Mouse (Mus musculus): ENCODE measurements at regions not wholly inside any gene's neighbourhood (a gene's known extent, or its start where the extent isn't known, plus 50 kb on each side); places are given as distances from the start of the nearest gene placed in this dataset.
A peak's percentile ranks its signal among the peaks of the same experiment; 100 is the strongest.

DNA sequence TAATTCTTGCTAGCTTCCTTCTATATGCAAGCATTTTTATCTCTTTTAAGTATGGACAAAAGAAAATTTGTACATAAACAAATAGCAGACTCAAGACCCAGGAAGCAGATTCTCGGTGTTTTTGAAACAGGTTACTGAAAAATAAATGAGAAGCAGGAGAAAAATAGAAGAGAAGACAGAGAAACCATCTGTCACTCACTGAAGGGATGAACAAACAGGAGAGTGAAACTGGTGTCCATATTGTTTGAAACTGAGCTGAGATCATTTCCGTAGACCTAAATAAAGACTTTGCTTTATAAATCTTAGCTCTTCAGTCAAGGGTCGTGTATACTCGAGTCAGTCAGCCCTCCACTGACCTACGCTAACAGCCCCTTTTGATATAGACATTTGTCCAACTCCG, 251.4 kb downstream of the Ptprc start:
- H3K4me2 ChIP-seq (replicated peaks) = no peak overlapping the region
- ATAC-seq (replicated peaks) = no peak
- H3K36me3 ChIP-seq = peaks cover 5% of the 10 kb centered on the region; the same call in 1 of the 2 replicates
- H3K4me1 ChIP-seq = peaks cover 57% of the 10 kb centered on the region
- no peaks in the 10 kb centered on the region for H3K9me3 ChIP-seq
- no peaks in the 10 kb centered on the region for H3K27me3 ChIP-seq
- no peak overlapping the region for H3K9ac ChIP-seq (replicated peaks)
- no peak overlapping the region for H3K4me3 ChIP-seq
- no peak overlapping the region; the same call in 1 of the 2 replicates for H3K27ac ChIP-seq (replicated peaks)
- WGBS = 84% methylated on average over 6 of the region's 6 CpGs

DNA sequence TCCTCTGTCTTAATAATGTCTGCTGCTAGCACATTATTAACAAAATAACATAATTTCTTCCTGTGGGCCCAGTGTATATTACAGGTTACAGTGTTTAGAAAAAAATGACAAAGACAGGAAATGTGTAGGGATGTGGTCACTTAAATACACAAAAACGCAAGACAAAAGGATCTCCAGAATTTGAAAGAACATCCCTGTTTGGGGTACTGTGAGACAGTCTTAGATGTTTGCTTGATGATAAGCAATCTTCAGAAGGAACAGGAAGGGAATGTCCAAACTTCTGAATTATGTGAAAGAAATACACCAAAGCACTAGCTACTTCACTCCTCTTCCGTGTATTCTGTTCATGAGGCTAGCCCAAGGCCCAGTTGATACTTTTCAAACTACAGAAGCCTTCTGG, 251.8 kb downstream of the Ptprc start:
- no peak overlapping the region for H3K4me2 ChIP-seq (replicated peaks)
- WGBS = 91% methylated on average over 2 of the region's 2 CpGs
- H3K4me1 ChIP-seq = peaks cover 53% of the 10 kb centered on the region
- no peaks in the 10 kb centered on the region for H3K9me3 ChIP-seq
- H3K36me3 ChIP-seq = peaks cover 5% of the 10 kb centered on the region; the same call in 1 of the 2 replicates
- no peak overlapping the region for H3K4me3 ChIP-seq
- H3K9ac ChIP-seq (replicated peaks) = no peak overlapping the region
- no peak for ATAC-seq (replicated peaks)
- H3K27me3 ChIP-seq = no peaks in the 10 kb centered on the region
- no peak overlapping the region; the same call in 1 of the 2 replicates for H3K27ac ChIP-seq (replicated peaks)

DNA sequence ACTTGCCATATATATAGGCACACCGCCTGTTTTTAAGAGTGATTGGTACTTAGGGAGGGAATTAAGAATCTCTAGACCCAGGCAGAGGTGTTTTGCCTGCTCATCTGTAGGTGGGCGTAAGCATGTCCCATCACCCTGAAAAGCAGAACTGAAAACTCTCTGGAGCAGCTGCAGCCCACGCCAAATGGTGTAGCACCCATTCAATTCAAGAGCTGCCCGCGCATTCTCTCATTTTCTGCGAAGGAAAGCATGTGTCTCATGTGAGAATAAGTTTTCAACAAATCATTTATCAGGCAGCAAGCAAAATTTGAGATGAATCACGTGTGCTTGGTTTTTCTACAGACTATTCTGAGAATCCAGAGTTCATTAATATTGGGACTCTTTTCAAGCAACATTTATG, 252.7 kb downstream of the Ptprc start:
- ATAC-seq (replicated peaks) = no peak
- Histone ChIP-seq H3K9ac (replicated peaks) (no peak overlapping the region), H3K9me3 (no peaks in the 10 kb centered on the region), H3K4me3 (no peak overlapping the region), H3K27ac (replicated peaks) (peak overlapping the region; percentile 64), H3K4me2 (replicated peaks) (no peak overlapping the region), H3K27me3 (no peaks in the 10 kb centered on the region), H3K4me1 (peaks cover 43% of the 10 kb centered on the region), H3K36me3 (peaks cover 6% of the 10 kb centered on the region)
- WGBS = 83% methylated on average over 7 of the region's 7 CpGs

DNA sequence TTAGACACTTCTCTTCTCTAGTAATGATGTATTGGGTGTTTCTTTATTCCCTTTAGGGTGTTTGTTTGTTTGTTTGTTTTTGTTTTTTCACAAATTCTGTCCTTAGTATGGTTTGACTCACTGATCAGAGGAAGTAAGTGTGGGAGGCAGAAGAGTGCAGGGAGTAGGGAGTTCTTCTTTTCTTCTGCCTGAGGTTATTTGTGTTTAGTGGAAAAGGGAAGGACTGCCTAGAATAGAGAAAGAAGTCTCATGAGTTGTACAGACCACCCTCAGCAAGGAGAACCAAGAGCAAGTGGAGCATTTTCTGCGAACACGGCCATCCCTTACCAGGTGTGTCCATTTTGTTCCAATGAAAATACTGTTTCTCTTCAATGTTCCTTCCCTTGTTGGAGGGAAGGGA, 253.9 kb downstream of the Ptprc start:
- Histone ChIP-seq H3K4me1 (peaks cover 32% of the 10 kb centered on the region), H3K9ac (replicated peaks) (no peak overlapping the region), H3K27ac (replicated peaks) (peak overlapping the region; percentile 2), H3K4me2 (replicated peaks) (no peak overlapping the region), H3K9me3 (no peaks in the 10 kb centered on the region), H3K36me3 (peaks cover 10% of the 10 kb centered on the region), H3K4me3 (no peak overlapping the region), H3K27me3 (no peaks in the 10 kb centered on the region)
- ATAC-seq (replicated peaks) = no peak
- 90% methylated on average over 2 of the region's 2 CpGs for WGBS

DNA sequence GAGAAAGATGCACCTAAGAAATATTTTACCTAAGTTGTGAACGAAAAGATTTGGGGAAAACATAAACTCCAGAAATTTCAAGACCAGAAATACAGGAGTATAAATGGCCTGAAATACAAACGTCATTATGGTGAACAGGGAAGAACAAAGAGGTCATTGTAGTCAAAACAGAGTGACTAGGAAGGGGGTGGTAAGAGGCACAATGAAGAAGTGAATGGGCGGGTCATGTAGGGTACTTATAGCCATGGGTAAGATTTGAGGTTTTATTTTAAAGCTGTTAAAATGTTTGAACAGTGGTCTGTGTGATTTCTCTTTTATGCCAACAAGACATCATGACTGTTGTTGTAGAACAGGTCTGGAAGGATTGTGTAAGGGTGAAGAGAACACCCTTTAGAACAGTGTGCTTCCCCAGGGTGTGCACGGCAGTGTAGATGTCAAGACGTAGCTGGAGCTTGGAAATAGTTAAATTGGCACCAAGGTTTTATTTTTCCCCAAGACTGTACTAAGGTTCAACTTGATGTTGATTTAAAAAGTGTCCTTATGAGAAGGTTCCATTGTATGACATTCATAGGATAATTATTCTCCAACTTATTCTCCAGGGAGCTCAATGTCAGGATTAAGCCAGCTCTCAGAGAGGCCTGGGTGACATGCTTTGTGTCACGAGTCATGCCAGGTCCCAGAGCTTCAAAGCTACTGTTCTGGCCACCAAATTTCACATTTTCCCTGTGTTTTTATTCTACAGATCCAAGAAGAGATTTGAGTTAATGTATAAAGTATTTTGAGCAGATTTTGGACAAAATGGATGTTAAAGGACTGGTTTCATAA, 255.6 kb downstream of the Ptprc start:
- Histone ChIP-seq H3K27ac (replicated peaks) (peak overlapping the region; percentile 43; the same call in 1 of the 2 replicates), H3K9ac (replicated peaks) (no peak overlapping the region), H3K9me3 (no peaks in the 10 kb centered on the region), H3K4me3 (no peak overlapping the region), H3K4me2 (replicated peaks) (no peak overlapping the region), H3K36me3 (peaks cover 12% of the 10 kb centered on the region), H3K4me1 (peaks cover 26% of the 10 kb centered on the region), H3K27me3 (no peaks in the 10 kb centered on the region)
- no peak for ATAC-seq (replicated peaks)
- WGBS = 38% methylated on average over 6 of the region's 6 CpGs

DNA sequence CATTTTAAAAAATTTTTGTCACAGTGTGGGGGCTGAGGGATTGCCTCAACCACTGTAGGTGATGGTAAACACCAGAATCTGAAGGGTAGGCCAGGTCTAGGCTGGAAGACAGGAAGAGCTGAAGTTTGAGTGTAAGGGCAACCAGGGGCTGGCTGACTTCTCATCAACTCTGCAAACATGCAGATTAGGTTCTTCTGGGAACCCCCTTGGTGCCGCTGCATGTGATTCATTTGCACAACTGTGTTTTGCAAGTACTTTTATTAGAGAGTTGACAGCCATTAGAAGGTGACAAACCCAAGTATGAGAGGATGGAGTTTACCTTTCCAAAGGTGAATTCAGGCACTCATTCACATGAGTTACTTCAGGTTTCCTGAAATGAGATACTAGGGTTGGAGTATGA, 258.1 kb downstream of the Ptprc start:
- Histone ChIP-seq H3K4me3 (no peak overlapping the region), H3K27ac (replicated peaks) (no peak overlapping the region), H3K36me3 (peaks cover 7% of the 10 kb centered on the region), H3K4me2 (replicated peaks) (no peak overlapping the region), H3K9ac (replicated peaks) (no peak overlapping the region), H3K4me1 (peaks cover 37% of the 10 kb centered on the region), H3K27me3 (no peaks in the 10 kb centered on the region), H3K9me3 (no peaks in the 10 kb centered on the region)
- ATAC-seq (replicated peaks) = no peak
- 76% methylated on average over 1 of the region's 1 CpGs for WGBS

DNA sequence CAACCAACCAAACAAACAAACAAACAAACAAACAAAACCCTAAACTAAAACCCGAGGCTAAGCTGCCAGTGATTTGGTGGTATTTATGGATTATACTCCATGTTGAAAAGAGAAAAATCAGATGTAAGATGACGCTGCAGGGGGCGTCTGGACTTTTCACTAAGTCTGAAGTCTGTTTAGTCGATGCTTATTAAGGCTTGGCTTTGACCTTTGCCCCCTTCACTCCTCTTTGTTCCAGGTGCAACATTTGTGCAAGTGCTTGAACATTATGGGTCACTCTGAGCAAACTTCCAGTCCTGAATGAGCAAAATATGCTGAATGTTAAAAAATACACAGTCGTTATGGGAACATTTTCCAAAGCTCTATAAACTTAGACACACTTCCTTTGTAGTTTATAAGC, 268.6 kb downstream of the Ptprc start:
- Histone ChIP-seq H3K36me3 (peaks cover 8% of the 10 kb centered on the region), H3K9me3 (no peaks in the 10 kb centered on the region), H3K4me2 (replicated peaks) (peak overlapping the region; percentile 22; the same call in 1 of the 2 replicates), H3K27me3 (no peaks in the 10 kb centered on the region), H3K9ac (replicated peaks) (no peak overlapping the region), H3K4me3 (0 out of 2 replicates have a peak overlapping the region, but pooled peaks have one; percentile 4), H3K27ac (replicated peaks) (peak overlapping the region; percentile 1; the same call in 1 of the 2 replicates), H3K4me1 (peaks cover 63% of the 10 kb centered on the region)
- ATAC-seq (replicated peaks) = no peak
- 23% methylated on average over 5 of the region's 5 CpGs for WGBS

DNA sequence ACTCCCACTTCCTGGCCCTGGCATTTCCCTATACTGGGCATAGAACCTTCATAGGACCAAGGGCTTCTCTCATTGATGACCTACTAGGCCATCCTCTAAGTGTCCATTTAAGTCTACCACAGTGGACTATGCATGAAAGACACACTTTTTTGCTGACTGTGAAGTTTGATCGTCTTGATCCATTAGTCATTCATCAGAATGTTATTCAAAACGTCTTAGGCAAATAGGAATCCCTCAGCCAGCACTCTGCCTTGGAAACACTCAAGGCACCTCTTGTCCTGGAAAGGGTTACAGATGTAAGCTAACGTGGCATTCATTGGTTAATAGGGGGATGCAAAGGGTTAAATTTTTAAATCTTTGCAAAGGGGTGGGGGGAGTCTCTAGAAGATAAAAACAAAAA, 269.0 kb downstream of the Ptprc start:
- WGBS = 15% methylated on average over 3 of the region's 3 CpGs

DNA sequence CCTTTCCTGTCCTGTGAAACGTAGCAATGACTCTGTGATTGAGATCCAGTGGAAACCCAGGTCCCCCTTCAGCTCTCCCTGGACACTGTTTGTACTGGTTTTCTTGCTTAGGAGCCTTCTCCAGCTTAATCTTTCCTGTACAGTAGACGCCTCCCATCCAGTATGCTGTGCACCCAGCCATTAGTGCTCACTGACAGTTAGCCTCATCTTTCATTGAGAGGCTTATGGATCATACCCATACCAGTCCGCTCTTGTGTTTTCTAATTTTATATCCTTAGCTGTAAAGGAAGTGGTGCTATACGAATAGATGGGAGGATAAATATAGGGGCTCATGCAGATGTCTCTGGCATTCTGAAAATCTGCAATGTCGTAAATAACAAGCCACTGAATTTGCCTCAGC, 269.9 kb downstream of the Ptprc start:
- Histone ChIP-seq H3K36me3 (no peaks in the 10 kb centered on the region), H3K27ac (replicated peaks) (peak overlapping the region; percentile 22), H3K4me3 (peak overlapping the region; percentile 5), H3K9me3 (no peaks in the 10 kb centered on the region), H3K4me2 (replicated peaks) (peak overlapping the region; percentile 24), H3K4me1 (peaks cover 63% of the 10 kb centered on the region), H3K9ac (replicated peaks) (0 out of 2 replicates have a peak overlapping the region, but pooled peaks have one; percentile 19), H3K27me3 (no peaks in the 10 kb centered on the region)
- no peak for ATAC-seq (replicated peaks)
- WGBS = 49% methylated on average over 5 of the region's 5 CpGs

More for the DNA sequence above, 269.0 kb downstream of the Ptprc start:
- no peak for ATAC-seq (replicated peaks)
- Histone ChIP-seq H3K4me2 (replicated peaks) (peak overlapping the region; percentile 22), H3K36me3 (peaks cover 4% of the 10 kb centered on the region), H3K9me3 (no peaks in the 10 kb centered on the region), H3K4me3 (0 out of 2 replicates have a peak overlapping the region, but pooled peaks have one; percentile 4), H3K27me3 (no peaks in the 10 kb centered on the region), H3K9ac (replicated peaks) (no peak overlapping the region), H3K4me1 (peaks cover 63% of the 10 kb centered on the region), H3K27ac (replicated peaks) (peak overlapping the region; percentile 1; the same call in 1 of the 2 replicates)

DNA sequence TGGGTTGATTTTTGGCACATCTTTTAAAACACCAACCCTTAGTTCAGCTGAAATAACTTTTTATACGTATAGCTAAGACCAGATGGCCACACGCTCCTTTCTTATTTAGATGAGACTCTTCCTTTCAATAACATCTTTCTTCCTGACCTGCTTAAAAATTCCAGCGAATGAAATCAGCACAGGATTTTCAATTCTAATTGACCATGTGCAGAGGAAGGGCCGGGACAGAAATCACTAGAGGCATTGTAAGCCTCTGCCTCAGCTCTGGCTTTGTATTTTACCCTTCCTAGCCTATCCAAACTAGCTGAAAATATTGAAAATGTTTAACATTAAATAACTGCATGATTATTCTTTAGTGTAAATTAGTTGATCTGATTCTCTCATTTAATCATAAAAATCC, 272.2 kb downstream of the Ptprc start:
- 2% methylated on average over 4 of the region's 4 CpGs for WGBS
- H3K27ac ChIP-seq (replicated peaks) = peak overlapping the region; percentile 65
- peak overlapping the region; percentile 50 for H3K4me2 ChIP-seq (replicated peaks)
- H3K27me3 ChIP-seq = no peaks in the 10 kb centered on the region
- peaks cover 50% of the 10 kb centered on the region for H3K4me1 ChIP-seq
- H3K9me3 ChIP-seq = no peaks in the 10 kb centered on the region
- ATAC-seq (replicated peaks) = no peak
- H3K36me3 ChIP-seq = no peaks in the 10 kb centered on the region
- H3K9ac ChIP-seq (replicated peaks) = peak overlapping the region; percentile 66
- peak overlapping the region; percentile 53 for H3K4me3 ChIP-seq

DNA sequence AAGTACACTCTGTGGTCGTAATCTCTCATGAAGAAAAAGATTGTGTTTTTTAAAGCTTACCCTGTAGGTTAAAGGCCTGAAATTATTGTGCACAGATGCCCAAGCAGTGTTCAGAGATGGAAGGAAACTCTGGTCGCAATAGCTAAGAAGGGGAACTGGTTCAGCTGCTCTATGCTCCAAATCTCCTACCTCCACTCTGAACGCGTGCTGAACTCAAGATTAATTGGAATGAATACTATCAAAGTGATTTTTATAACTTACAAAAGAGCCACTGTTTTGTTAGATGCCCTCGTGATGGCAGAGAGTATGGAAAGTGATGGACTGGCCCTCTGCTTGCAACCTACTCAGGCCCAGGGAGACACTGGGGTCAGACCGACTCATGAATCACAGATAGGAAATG, 272.6 kb downstream of the Ptprc start:
- H3K4me2 ChIP-seq (replicated peaks) = peak overlapping the region; percentile 50
- 14% methylated on average over 6 of the region's 6 CpGs for WGBS
- H3K9me3 ChIP-seq = no peaks in the 10 kb centered on the region
- ATAC-seq (replicated peaks) = no peak
- H3K27me3 ChIP-seq = no peaks in the 10 kb centered on the region
- H3K4me1 ChIP-seq = peaks cover 49% of the 10 kb centered on the region
- H3K9ac ChIP-seq (replicated peaks) = peak overlapping the region; percentile 66
- H3K36me3 ChIP-seq = no peaks in the 10 kb centered on the region
- peak overlapping the region; percentile 98 for H3K27ac ChIP-seq (replicated peaks)
- peak overlapping the region; percentile 53 for H3K4me3 ChIP-seq

DNA sequence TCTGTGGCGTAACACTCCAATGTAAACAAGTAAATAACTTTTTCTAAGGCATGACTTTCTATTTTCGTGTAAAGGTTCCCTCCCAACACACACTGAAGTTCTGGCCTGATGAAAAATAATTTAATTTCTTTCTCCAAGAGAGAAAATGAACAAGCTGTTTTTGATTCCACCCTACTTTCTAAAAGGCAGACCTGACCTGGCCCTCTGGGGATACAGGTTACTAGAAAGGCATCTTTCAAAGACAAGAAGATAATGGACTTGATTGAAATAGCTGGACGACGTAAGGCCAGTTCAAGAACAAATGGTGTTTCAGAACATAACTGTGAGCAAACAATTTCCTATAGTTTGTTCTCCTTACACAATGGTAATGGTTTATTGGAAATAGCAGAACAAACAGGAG, 273.5 kb downstream of the Ptprc start:
- Histone ChIP-seq H3K27ac (replicated peaks) (peak overlapping the region; percentile 98), H3K36me3 (no peaks in the 10 kb centered on the region), H3K4me3 (peak overlapping the region; percentile 53), H3K27me3 (no peaks in the 10 kb centered on the region), H3K4me1 (peaks cover 55% of the 10 kb centered on the region), H3K9ac (replicated peaks) (peak overlapping the region; percentile 66), H3K9me3 (no peaks in the 10 kb centered on the region), H3K4me2 (replicated peaks) (peak overlapping the region; percentile 50)
- 14% methylated on average over 4 of the region's 4 CpGs for WGBS
- ATAC-seq (replicated peaks) = no peak
